Mouse (Mus musculus): ENCODE results near the gene Prss33.

GRCm38 (mm10) chr17:23843812-23844273 lies 8.0 kb upstream of the Prss33 start, which contains the start of the genes Prss32 and Prss41:
- TF ChIP-seq CTCF (IDR thresholded peaks at IDR 0.05; ENCODE audit: control insufficient read depth, insufficient read depth, low read length) (peak; percentile 79), POLR2A (IDR thresholded peaks at IDR 0.05; ENCODE audit: borderline replicate concordance, control insufficient read depth, low read depth, low read length) (no peak)
